Mouse (Mus musculus): ENCODE data around the gene Gm10944.

Gene Gm10944

GRCm38 (mm10) chr10:10681048-10681447, at the start of gene Gm10944:
Gene Gm10944 (plus strand): TSS chr10:10681348.
- DNase-seq (ENCODE audit: low spot score in 2 of 2) = no peak

- DNase-seq (ENCODE audit: low spot score in 2 of 2) = no peak
These were observed 25.2 kb upstream of the Gm10944 start for GRCm38 (mm10) chr10:10655991-10656390.

GRCm38 (mm10) chr10:10656621-10657020, 24.5 kb upstream of the Gm10944 start:
- DNase-seq (ENCODE audit: low spot score in 2 of 2) = no peak

DNA sequence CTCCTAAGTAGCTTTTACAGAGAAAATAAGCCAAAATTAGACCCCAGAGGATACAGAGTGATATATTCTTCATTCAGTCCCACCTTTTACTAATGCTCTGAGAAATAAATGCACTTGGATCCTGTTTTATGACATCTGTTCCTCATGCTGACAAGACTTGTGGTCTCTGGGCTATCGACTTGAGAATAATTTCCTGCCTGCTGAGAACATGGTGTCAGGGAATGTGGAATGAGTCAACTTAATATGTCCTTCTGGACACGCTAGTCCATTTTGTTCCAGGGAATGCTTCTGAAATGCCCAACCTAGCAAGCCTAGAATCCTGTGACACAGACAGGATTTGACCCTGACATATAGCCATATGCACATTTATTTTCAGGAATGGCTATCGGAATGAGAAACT, 22.0 kb upstream of the Gm10944 start:
- DNase-seq (ENCODE audit: low spot score in 2 of 2) = no peak

- no peak for DNase-seq (ENCODE audit: low spot score in 2 of 2)
These were observed 21.2 kb upstream of the Gm10944 start for GRCm38 (mm10) chr10:10659976-10660375.

DNA sequence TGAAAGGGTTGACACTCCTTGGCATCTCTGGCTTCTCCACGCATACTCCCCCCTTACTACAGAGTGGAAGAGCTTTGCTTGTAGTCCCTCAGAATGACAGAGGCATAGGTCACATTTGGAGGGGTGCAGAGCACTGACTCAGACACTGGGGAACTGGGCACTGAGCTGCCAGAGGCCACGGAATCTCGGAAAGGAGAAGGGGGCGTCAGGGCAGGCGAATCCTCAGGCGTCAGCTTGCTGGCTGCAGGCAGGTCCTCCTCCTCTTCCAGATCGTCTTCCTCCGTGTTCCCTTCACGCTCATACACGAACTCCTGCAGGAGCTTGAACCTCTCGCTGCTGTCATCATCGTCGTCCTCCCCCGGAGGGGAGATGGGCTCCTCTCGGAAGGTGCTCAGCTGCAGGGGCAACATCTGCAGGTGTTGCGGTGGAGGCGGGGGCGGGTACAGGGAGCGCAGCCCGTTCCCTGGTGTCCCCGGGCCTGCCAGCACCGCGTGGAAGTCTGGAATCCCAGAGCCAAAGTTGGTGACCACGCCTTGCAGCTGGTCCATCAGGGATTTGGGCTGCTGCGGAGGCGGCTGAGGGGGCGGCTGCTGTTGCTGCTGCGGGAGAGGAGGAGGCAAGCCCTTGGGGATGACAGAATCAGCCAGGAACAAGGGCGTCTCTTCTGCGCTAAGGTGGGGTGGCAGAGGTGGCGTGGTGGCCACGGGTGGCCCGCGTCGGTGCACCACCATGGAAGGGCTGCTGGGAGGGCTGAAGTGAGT, 7.9 kb downstream of the Gm10944 start:
- no peak for DNase-seq (ENCODE audit: low spot score in 2 of 2)

DNA sequence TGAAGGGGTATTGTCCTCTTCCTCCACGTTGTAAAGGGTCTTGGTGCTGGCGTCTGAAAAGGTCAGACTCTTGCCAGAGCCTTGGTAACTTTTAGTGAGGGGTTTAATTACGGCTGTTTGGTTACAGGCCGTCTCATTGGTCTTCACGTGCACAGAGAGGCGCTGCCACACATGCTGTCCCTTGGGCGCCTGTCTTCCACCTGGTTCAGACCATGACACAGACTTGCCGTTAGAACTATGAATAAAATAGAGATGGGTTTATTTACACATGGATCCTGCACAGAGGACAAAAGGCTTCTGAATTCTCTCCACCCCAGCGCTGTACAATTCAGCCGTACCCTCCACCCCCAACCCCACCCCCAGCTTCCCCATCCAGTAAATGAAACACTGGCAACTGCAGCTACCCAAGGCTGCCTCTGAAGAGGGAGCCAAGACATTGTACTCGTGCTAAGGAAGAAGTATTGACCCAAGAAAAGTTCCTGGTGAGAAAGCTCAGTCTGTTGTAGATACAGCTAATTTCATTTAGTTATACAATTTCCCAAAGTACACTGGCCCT, 8.6 kb downstream of the Gm10944 start:
- DNase-seq (ENCODE audit: low spot score in 2 of 2) = no peak

- no peak for DNase-seq (ENCODE audit: low spot score in 2 of 2)
These were observed 16.3 kb downstream of the Gm10944 start for GRCm38 (mm10) chr10:10697497-10697896.

GRCm38 (mm10) chr10:10700903-10701302, 19.8 kb downstream of the Gm10944 start:
- no peak for DNase-seq (ENCODE audit: low spot score in 2 of 2)

GRCm38 (mm10) chr10:10701326-10701725, 20.2 kb downstream of the Gm10944 start:
- DNase-seq (ENCODE audit: low spot score in 2 of 2) = no peak

- no peak for DNase-seq (ENCODE audit: low spot score in 2 of 2)
These were observed 26.9 kb downstream of the Gm10944 start for GRCm38 (mm10) chr10:10708031-10708430.

DNA sequence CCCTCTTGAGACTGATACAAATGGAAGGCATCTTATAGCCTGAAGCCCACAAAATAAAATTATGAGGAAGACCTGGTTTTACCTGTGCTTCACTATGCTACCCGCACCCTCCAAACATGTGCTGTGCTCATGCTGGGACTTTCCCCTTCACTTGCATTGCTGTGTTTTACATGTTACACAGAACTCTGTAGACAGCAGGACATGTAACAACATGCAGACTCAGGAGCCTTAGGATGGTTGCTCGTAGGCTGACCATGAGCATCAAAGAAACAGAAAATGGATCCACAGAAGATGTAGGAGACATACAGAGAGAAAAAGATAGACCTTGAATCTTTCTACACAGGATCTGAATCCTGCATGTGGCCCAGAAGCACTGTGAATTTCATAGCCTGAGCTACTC, 29.2 kb downstream of the Gm10944 start:
- DNase-seq (ENCODE audit: low spot score in 2 of 2) = no peak

DNA sequence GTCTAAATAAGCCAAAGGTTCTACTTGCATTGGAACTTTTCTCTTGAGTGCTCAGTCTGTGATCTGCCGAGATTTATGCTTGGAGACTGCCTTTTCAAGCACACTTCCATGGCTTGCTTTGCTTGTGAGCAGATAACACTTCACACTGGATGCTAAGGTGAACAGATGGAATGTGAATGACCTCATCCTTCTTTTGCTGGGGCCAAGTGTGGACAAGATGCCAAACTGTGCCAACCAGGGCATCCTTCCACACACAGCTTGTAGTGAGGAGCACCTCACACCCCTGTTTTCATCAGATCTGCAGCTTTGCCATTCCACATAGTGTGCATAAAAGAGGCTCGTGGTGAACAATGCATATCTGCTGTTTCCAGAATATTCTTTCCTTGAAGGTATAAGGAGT, 29.7 kb downstream of the Gm10944 start:
- no peak for DNase-seq (ENCODE audit: low spot score in 2 of 2)

DNA sequence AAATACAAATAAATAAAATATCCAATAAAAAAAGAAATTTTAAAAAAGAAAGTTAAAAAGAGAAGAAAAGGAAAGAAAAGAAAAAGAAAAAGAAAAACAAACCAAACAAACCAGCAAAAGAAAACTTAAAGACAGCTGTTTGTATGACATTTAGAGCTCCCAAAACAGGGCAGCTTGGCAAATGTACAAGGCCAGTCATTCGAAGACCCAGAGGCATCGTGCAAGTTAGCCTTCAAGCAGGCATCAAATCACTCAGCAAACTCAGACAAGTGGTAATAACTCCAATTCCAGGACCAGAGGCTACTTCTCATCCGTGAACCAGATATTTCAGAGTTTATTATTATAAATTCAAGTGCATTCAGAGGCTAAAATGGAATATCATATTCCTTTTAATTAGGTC, 45.4 kb downstream of the Gm10944 start:
- no peak for DNase-seq (ENCODE audit: low spot score in 2 of 2)

Data from heart, adult 9 months (tissue).